Mouse (Mus musculus): ENCODE data around the gene Gm30302. TPM values are rescaled to one million over a fixed set of nuclear protein-coding genes. Genes with fewer than 3 reads are reported as not detected.

Gm30302 gene
- polyA plus RNA-seq, 1 experiment from 2014 or later: not detected

- H3K4me2 ChIP-seq (ENCODE audit: low read depth, low read length): no peak overlapping the region
- H3K4me3 ChIP-seq (ENCODE audit: low read depth, low read length): no peak overlapping the region
- H3K27ac ChIP-seq (replicated peaks; ENCODE audit: low read depth, low read length): no peak overlapping the region
- ATAC-seq (replicated peaks; ENCODE audit: insufficient number of reproducible peaks, low FRiP score, low TSS enrichment, low read depth) (no peak), DNase-seq (ENCODE audit: low spot score) (no peak)
- 90% methylated on average over 2 of the region's 2 CpGs for whole genome bisulfite sequencing
- no peaks in the 10 kb centered on the region for H3K27me3 ChIP-seq (ENCODE audit: control insufficient read depth, insufficient read depth, low read length)
- H3K4me1 ChIP-seq (ENCODE audit: control insufficient read depth, insufficient read depth, low read length): no peaks in the 10 kb centered on the region
- no peaks in the 10 kb centered on the region for H3K9me3 ChIP-seq (replicated peaks; ENCODE audit: control insufficient read depth, low read length)
- H3K36me3 ChIP-seq (replicated peaks; ENCODE audit: control insufficient read depth, insufficient read depth, low read depth, low read length): peaks cover 6% of the 10 kb centered on the region; the same call in 1 of the 2 replicates
- H3K9ac ChIP-seq (replicated peaks; ENCODE audit: low read length): no peak overlapping the region
Observed at GRCm38 (mm10) chr13:49736430-49736829, 62.4 kb downstream of the Gm30302 start.

Other genes with a start within 250 kb of the Gm30302 start
- gene Omd, start 216.5 kb downstream of the Gm30302 start, polyA plus RNA-seq (2014; fragmentation: Nextera tagmentation; extraction: Ambion mirVana): 0.73 and 0.86 TPM in 2 replicates
- 17.1 and 17.3 TPM in 2 replicates for gene Ogn, start 191.0 kb downstream of the Gm30302 start, polyA plus RNA-seq (2014; fragmentation: Nextera tagmentation; extraction: Ambion mirVana)
- 38.3 and 47.1 TPM in 2 replicates for gene Cenpp, start 146.2 kb downstream of the Gm30302 start, polyA plus RNA-seq (2014; fragmentation: Nextera tagmentation; extraction: Ambion mirVana)
- 18.2 and 24.6 TPM in 2 replicates for gene Nol8, start 145.9 kb downstream of the Gm30302 start, polyA plus RNA-seq (2014; fragmentation: Nextera tagmentation; extraction: Ambion mirVana)
- 96.1 and 98.0 TPM in 2 replicates for gene Iars, start 116.9 kb downstream of the Gm30302 start, polyA plus RNA-seq (2014; fragmentation: Nextera tagmentation; extraction: Ambion mirVana)